Mouse (Mus musculus): ENCODE measurements around the gene Sertad1. TPM values are rescaled to one million over a fixed set of nuclear protein-coding genes. Genes with fewer than 3 reads are reported as not detected.

Gene Sertad1
- polyA plus RNA-seq, 1 experiment from 2014 or later, result 17.5 TPM

- Histone ChIP-seq H3K27me3 (no peaks in the 10 kb centered on the region), H3K9ac (no peak overlapping the region), H3K4me1 (peaks cover 9% of the 10 kb centered on the region), H3K9me3 (replicated peaks) (no peaks in the 10 kb centered on the region), H3K4me3 (no peak overlapping the region), H3K4me2 (replicated peaks) (no peak overlapping the region), H3K27ac (no peak overlapping the region), H3K36me3 (no peaks in the 10 kb centered on the region)
- WGBS, result 82% methylated on average over 2 of the region's 2 CpGs
- no peak for ATAC-seq (ENCODE audit: low FRiP score)
These were observed 24.1 kb downstream of the Sertad1 start for GRCm38 (mm10) chr7:27510809-27511208.

GRCm38 (mm10) chr7:27514961-27515360 is 28.3 kb downstream of the Sertad1 start:
- 83% methylated on average over 9 of the region's 9 CpGs for WGBS
- no peak for ATAC-seq (ENCODE audit: low FRiP score)

GRCm38 (mm10) chr7:27518314-27518713 is 31.6 kb downstream of the Sertad1 start:
- Histone ChIP-seq H3K4me2 (replicated peaks) (no peak overlapping the region), H3K4me1 (no peaks in the 10 kb centered on the region), H3K27ac (no peak overlapping the region), H3K9ac (no peak overlapping the region), H3K4me3 (no peak overlapping the region), H3K9me3 (replicated peaks) (peaks cover 7% of the 10 kb centered on the region; the same call in 1 of the 2 replicates), H3K36me3 (no peaks in the 10 kb centered on the region), H3K27me3 (no peaks in the 10 kb centered on the region)
- ATAC-seq (ENCODE audit: low FRiP score), result no peak
- WGBS, result 82% methylated on average over 9 of the region's 9 CpGs

More at GRCm38 (mm10) chr7:27514961-27515360, 28.3 kb downstream of the Sertad1 start:
- no peaks in the 10 kb centered on the region for H3K27me3 ChIP-seq
- no peak overlapping the region for H3K27ac ChIP-seq
- H3K9ac ChIP-seq, result no peak overlapping the region
- H3K9me3 ChIP-seq (replicated peaks), result peaks cover 5% of the 10 kb centered on the region; the same call in 1 of the 2 replicates
- H3K4me1 ChIP-seq, result no peaks in the 10 kb centered on the region
- H3K4me3 ChIP-seq, result no peak overlapping the region
- H3K36me3 ChIP-seq, result no peaks in the 10 kb centered on the region
- H3K4me2 ChIP-seq (replicated peaks), result no peak overlapping the region

- Histone ChIP-seq H3K36me3 (no peaks in the 10 kb centered on the region), H3K4me2 (replicated peaks) (no peak overlapping the region), H3K9me3 (replicated peaks) (peaks cover 7% of the 10 kb centered on the region; the same call in 1 of the 2 replicates), H3K4me3 (no peak overlapping the region), H3K9ac (no peak overlapping the region), H3K27ac (no peak overlapping the region), H3K27me3 (no peaks in the 10 kb centered on the region), H3K4me1 (no peaks in the 10 kb centered on the region)
- no peak for ATAC-seq (ENCODE audit: low FRiP score)
These were observed 33.4 kb downstream of the Sertad1 start for GRCm38 (mm10) chr7:27520104-27520503.

GRCm38 (mm10) chr7:27520599-27520998 is 33.9 kb downstream of the Sertad1 start:
- Histone ChIP-seq H3K4me1 (no peaks in the 10 kb centered on the region), H3K27ac (no peak overlapping the region), H3K27me3 (no peaks in the 10 kb centered on the region), H3K4me3 (no peak overlapping the region), H3K9ac (no peak overlapping the region), H3K9me3 (replicated peaks) (peaks cover 7% of the 10 kb centered on the region; the same call in 1 of the 2 replicates), H3K4me2 (replicated peaks) (no peak overlapping the region), H3K36me3 (no peaks in the 10 kb centered on the region)
- 71% methylated on average over 1 of the region's 1 CpGs for WGBS
- ATAC-seq (ENCODE audit: low FRiP score), result no peak

GRCm38 (mm10) chr7:27522967-27523366 is 36.3 kb downstream of the Sertad1 start, which contains the start of gene Hipk4:
TSS of gene Hipk4 (plus strand) at chr7:27523267.
- no peak within 1 kb of the TSS for H3K4me3 ChIP-seq
- no peaks in the 10 kb centered on the region for H3K27me3 ChIP-seq
- H3K9ac ChIP-seq, result no peak within 1 kb of the TSS
- H3K4me1 ChIP-seq, result no peaks in the 10 kb centered on the region
- no peak within 1 kb of the TSS for H3K4me2 ChIP-seq (replicated peaks)
- no peaks in the 10 kb centered on the region for H3K36me3 ChIP-seq
- no peak for ATAC-seq (ENCODE audit: low FRiP score)
- no peak within 1 kb of the TSS for H3K27ac ChIP-seq
- H3K9me3 ChIP-seq (replicated peaks), result peaks cover 7% of the 10 kb centered on the region; the same call in 1 of the 2 replicates
- 64% methylated on average over 5 of the region's 5 CpGs for WGBS

- Histone ChIP-seq H3K9me3 (replicated peaks) (peaks cover 7% of the 10 kb centered on the region; the same call in 1 of the 2 replicates), H3K9ac (no peak overlapping the region), H3K36me3 (peaks cover under 1% of the 10 kb centered on the region; the same call in 1 of the 2 replicates), H3K4me1 (no peaks in the 10 kb centered on the region), H3K27ac (no peak overlapping the region), H3K27me3 (no peaks in the 10 kb centered on the region), H3K4me2 (replicated peaks) (no peak overlapping the region), H3K4me3 (no peak overlapping the region)
- no peak for ATAC-seq (ENCODE audit: low FRiP score)
- 93% methylated on average over 13 of the region's 13 CpGs for WGBS
These were observed 37.1 kb downstream of the Sertad1 start for GRCm38 (mm10) chr7:27523805-27524204.

- 26% methylated on average over 10 of the region's 10 CpGs for WGBS
- peak; percentile 49 for ATAC-seq (ENCODE audit: low FRiP score)
- Histone ChIP-seq H3K9me3 (replicated peaks) (no peaks in the 10 kb centered on the region), H3K27me3 (no peaks in the 10 kb centered on the region), H3K4me1 (no peaks in the 10 kb centered on the region), H3K9ac (no peak overlapping the region), H3K27ac (no peak overlapping the region), H3K4me2 (replicated peaks) (no peak overlapping the region), H3K36me3 (peaks cover 15% of the 10 kb centered on the region), H3K4me3 (no peak overlapping the region)
These were observed 39.5 kb downstream of the Sertad1 start for GRCm38 (mm10) chr7:27526039-27526827.

- H3K36me3 ChIP-seq, result peaks cover 41% of the 10 kb centered on the region
- no peak overlapping the region for H3K27ac ChIP-seq
These were observed 42.4 kb downstream of the Sertad1 start for GRCm38 (mm10) chr7:27529070-27529469.

GRCm38 (mm10) chr7:27530937-27531336 is 44.2 kb downstream of the Sertad1 start:
- ATAC-seq (ENCODE audit: low FRiP score), result no peak
- no peak overlapping the region for H3K4me2 ChIP-seq (replicated peaks)
- H3K9ac ChIP-seq, result no peak overlapping the region
- H3K27me3 ChIP-seq, result no peaks in the 10 kb centered on the region
- no peak overlapping the region for H3K4me3 ChIP-seq
- no peaks in the 10 kb centered on the region for H3K4me1 ChIP-seq
- peaks cover 58% of the 10 kb centered on the region for H3K36me3 ChIP-seq
- no peaks in the 10 kb centered on the region for H3K9me3 ChIP-seq (replicated peaks)
- H3K27ac ChIP-seq, result no peak overlapping the region
- WGBS, result 78% methylated on average over 3 of the region's 3 CpGs

More at GRCm38 (mm10) chr7:27529070-27529469, 42.4 kb downstream of the Sertad1 start:
- no peak overlapping the region for H3K4me2 ChIP-seq (replicated peaks)
- H3K9ac ChIP-seq, result no peak overlapping the region
- no peak for ATAC-seq (ENCODE audit: low FRiP score)
- H3K27me3 ChIP-seq, result no peaks in the 10 kb centered on the region
- no peaks in the 10 kb centered on the region for H3K4me1 ChIP-seq
- 82% methylated on average over 21 of the region's 21 CpGs for WGBS
- no peak overlapping the region for H3K4me3 ChIP-seq
- no peaks in the 10 kb centered on the region for H3K9me3 ChIP-seq (replicated peaks)

- WGBS, result 87% methylated on average over 10 of the region's 10 CpGs
- Histone ChIP-seq H3K36me3 (peaks cover 66% of the 10 kb centered on the region), H3K4me1 (no peaks in the 10 kb centered on the region), H3K9ac (no peak overlapping the region), H3K27ac (no peak overlapping the region), H3K4me3 (no peak overlapping the region), H3K27me3 (no peaks in the 10 kb centered on the region), H3K9me3 (replicated peaks) (no peaks in the 10 kb centered on the region), H3K4me2 (replicated peaks) (no peak overlapping the region)
- ATAC-seq (ENCODE audit: low FRiP score), result no peak
These were observed 45.0 kb downstream of the Sertad1 start for GRCm38 (mm10) chr7:27531707-27532106.

GRCm38 (mm10) chr7:27532480-27533050 is 45.9 kb downstream of the Sertad1 start:
- WGBS, result 92% methylated on average over 9 of the region's 9 CpGs
- no peak overlapping the region for H3K4me2 ChIP-seq (replicated peaks)
- ATAC-seq (ENCODE audit: low FRiP score), result no peak

More at GRCm38 (mm10) chr7:27532480-27533050, 45.9 kb downstream of the Sertad1 start:
- Histone ChIP-seq H3K9ac (no peak overlapping the region), H3K9me3 (replicated peaks) (no peaks in the 10 kb centered on the region), H3K4me1 (no peaks in the 10 kb centered on the region), H3K27ac (no peak overlapping the region), H3K36me3 (peaks cover 74% of the 10 kb centered on the region), H3K27me3 (no peaks in the 10 kb centered on the region), H3K4me3 (no peak overlapping the region)

Data from hindbrain, embryonic 12.5 days (tissue).